Mouse (Mus musculus) embryonic stem cell, embryonic (primary cell): ENCODE measurements at regions not wholly inside any gene's neighbourhood (a gene's known extent, or its start where the extent isn't known, plus 50 kb on each side); places are given as distances from the start of the nearest gene placed in this dataset.

Experiments
- CTCF ChIA-PET, 4 experiments: fragments of 300-600 bp in 2 of 4; fragments of 350-600 bp in 2 of 4; sonication (Branson Sonifier 250); formaldehyde crosslinking; loops; one replicate each; lab custom pipeline; 2022; ENCODE audit warnings: inconsistent platforms in 2 of 4; lab: Charles Lee
- POLR2A ChIA-PET, 4 experiments: fragments of 300-600 bp in 2 of 4; fragments of 350-600 bp in 2 of 4; sonication (Branson Sonifier 250); formaldehyde crosslinking; loops; one replicate each; lab custom pipeline; 2022; ENCODE audit warnings: antibody characterized with exemption in 4 of 4, inconsistent platforms in 1 of 4; lab: Charles Lee

- ChIA-PET POLR2A (interaction anchor here in 3 of 4 experiments (0.6 to 3.3 kb wide), 15 partner anchors 9 to 140 kb away, joined by 3 to 22 read pairs (median 5); no protein-coding TSS in a partner anchor), CTCF (interaction anchor here in 3 of 4 experiments (0.6 to 6.7 kb wide), 27 partner anchors 10 to 756 kb away, joined by 3 to 182 read pairs (median 4); no protein-coding TSS in a partner anchor)
Observed at GRCm38 (mm10) chr11:86881710-86882109, 74.2 kb upstream of the Dhx40 start.

DNA sequence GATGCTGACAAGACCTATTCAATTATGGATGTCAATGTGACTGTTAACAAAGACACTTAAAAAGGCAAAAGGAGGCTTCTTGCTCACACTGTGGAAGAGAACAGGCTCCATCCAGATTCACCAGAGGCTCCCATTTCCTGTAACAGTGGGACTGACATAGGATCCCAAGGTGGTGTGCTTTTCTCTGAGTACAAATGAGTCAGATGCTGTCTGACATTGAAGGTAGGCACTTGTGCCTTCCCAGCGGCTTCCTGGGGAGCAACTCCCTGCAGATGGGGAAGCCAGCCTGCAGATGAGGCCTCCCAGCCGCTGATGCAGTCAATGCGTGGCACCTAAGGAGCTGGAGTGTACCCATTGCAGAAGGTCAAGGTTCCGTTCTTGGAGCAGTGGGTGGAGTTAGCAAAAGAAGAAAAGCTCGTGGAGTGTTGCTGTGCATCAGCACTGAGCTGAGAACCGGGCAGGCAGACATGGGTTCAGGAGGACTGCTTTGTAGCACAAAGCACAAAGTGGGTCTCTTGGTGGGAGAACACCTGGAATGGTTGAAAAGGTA, 71.9 kb upstream of the Dhx40 start:
- ChIA-PET POLR2A (interaction anchor here in 3 of 4 experiments (0.5 to 3.3 kb wide), 19 partner anchors 10 to 1108 kb away, joined by 3 to 22 read pairs (median 4); partner anchors contain the start of genes Cltc (in 1 of the 3), Dynll2 (in 1 of the 3), Ptrh2 (in 1 of the 3) and Vmp1 (in 1 of the 3)), CTCF (interaction anchor here (0.6 to 6.7 kb wide), 21 partner anchors 11 to 890 kb away, joined by 3 to 182 read pairs (median 5); no protein-coding TSS in a partner anchor)

DNA sequence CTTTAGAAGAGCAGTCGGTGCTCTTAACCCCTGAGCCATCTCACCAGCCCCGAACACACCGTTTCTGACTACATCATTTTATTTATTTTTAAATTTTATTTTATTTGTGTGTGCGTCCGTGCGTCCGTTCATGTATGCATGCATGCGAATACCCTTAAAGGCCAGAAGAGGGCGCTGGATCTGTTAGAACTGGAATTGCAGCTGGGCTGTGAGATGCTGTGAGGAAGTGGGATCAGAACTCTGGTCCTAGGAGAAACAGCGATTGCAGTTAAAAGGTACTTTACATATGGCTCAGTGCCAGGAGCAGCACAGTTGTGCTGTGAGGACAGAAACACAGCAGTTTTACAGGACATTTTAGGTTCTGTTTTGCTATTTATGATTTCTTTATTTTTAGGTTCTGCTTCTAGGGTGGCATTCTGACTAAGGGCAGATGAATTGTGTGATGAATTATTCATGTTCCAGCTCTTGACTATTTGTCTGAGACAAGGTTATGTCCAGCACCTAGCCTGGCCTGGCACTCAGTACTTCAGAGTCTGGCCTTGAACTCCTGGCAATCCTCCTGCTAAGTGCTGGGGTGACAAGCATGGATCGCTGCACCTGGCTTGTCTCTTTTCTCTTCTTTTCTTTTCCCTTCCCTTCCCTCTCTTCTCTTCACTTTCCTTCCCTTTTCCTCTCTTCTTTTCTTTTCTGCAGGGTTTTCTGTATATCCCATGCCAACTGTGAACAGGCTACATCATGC, 71.0 kb upstream of the Dhx40 start:
- CTCF ChIA-PET = interaction anchor here (0.6 to 6.7 kb wide), 33 partner anchors 10 to 225 kb away, joined by 3 to 182 read pairs (median 4); no protein-coding TSS in a partner anchor

DNA sequence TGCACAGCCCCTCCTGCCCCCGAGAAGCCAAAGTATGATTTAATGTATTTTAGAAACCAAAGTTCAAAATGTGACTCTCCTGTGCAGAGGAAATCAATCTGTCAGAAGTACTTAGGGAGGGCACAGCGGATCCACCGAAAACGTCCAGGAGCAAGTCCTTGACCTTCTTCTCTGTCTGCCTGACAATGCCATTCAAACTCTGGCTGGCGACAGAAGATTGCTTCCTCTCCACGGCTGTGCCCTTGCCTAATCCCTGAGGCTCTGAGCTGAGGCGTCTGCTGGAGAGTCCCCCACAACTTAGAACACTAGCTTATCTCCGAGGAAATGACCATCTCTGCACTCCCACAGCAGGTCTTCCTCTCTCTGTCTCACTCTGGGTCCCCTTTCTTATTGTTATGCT, 69.0 kb upstream of the Dhx40 start:
- ChIA-PET POLR2A (interaction anchor here in 2 of 4 experiments (0.6 to 1.3 kb wide), 5 partner anchors 10 to 135 kb away, joined by 3 to 5 read pairs (median 4); no protein-coding TSS in a partner anchor), CTCF (interaction anchor here in 3 of 4 experiments (0.7 to 6.7 kb wide), 7 partner anchors 17 to 1019 kb away, joined by 3 to 182 read pairs (median 4); no protein-coding TSS in a partner anchor)

More for the DNA sequence above, 71.0 kb upstream of the Dhx40 start:
- POLR2A ChIA-PET = interaction anchor here in 2 of 4 experiments (0.8 to 3.3 kb wide), 12 partner anchors 9 to 195 kb away, joined by 3 to 22 read pairs (median 4); partner anchors contain the start of genes Cltc (in 1 of the 2), Ptrh2 (in 1 of the 2) and Vmp1 (in 1 of the 2)

DNA sequence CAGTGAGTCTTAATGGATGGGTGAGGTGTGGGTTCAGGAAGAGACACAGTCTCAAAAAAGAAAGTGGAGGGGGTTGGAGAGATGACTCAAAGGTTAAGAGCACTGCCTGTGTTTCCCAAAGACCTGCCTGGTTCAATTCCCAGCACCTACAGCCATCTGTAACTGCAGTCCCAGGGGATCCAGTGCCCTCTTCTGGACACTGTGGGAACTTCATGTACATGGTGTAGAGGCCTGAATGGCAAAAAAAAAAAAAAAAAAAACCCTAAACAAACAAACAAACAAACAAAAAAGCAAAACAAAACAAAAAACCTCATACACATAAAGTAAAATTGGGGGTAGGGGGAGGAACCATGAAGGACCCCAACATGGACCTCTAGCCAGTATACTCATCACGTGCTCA, 68.2 kb upstream of the Dhx40 start:
- CTCF ChIA-PET = interaction anchor here in 1 of 4 experiments (1.3 kb wide), 1 partner anchor 133 kb away, joined by 3 read pairs; no protein-coding TSS in a partner anchor
- POLR2A ChIA-PET = interaction anchor here in 3 of 4 experiments (0.6 to 1.3 kb wide), 3 partner anchors 118 to 462 kb away, joined by 3 to 4 read pairs (median 4); no protein-coding TSS in a partner anchor

GRCm38 (mm10) chr11:86874666-86875295, 67.2 kb upstream of the Dhx40 start:
- ChIA-PET CTCF (interaction anchor here in 2 of 4 experiments (0.6 to 1.9 kb wide), 8 partner anchors 18 to 221 kb away, joined by 3 to 5 read pairs (median 4); no protein-coding TSS in a partner anchor), POLR2A (interaction anchor here in 3 of 4 experiments (0.6 to 4.7 kb wide), 11 partner anchors 9 to 462 kb away, joined by 3 to 19 read pairs (median 3); partner anchors contain the start of gene Cltc (in 1 of the 3))

DNA sequence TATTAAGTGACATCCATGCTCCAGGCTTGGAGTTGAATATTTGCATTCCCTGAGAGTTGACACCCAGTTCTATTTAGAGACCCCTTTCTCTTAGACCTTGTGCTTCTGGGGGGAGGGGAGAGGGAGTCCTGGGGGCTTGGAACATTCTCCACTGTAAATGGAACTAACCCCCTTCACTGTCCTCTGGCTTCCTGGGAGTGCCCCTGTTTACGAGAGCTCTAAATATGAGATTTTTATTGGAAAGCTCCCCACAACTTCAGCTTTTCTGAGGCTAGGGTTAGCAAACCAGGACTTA, 65.8 kb upstream of the Dhx40 start:
- ChIA-PET POLR2A (interaction anchor here in 2 of 4 experiments (0.5 to 4.7 kb wide), 9 partner anchors 19 to 329 kb away, joined by 3 to 19 read pairs (median 4); partner anchors contain the start of gene Rps6kb1 (in 1 of the 2)), CTCF (interaction anchor here in 2 of 4 experiments (0.7 to 1.5 kb wide), 3 partner anchors 20 to 37 kb away, joined by 3 to 4 read pairs (median 3); no protein-coding TSS in a partner anchor)

DNA sequence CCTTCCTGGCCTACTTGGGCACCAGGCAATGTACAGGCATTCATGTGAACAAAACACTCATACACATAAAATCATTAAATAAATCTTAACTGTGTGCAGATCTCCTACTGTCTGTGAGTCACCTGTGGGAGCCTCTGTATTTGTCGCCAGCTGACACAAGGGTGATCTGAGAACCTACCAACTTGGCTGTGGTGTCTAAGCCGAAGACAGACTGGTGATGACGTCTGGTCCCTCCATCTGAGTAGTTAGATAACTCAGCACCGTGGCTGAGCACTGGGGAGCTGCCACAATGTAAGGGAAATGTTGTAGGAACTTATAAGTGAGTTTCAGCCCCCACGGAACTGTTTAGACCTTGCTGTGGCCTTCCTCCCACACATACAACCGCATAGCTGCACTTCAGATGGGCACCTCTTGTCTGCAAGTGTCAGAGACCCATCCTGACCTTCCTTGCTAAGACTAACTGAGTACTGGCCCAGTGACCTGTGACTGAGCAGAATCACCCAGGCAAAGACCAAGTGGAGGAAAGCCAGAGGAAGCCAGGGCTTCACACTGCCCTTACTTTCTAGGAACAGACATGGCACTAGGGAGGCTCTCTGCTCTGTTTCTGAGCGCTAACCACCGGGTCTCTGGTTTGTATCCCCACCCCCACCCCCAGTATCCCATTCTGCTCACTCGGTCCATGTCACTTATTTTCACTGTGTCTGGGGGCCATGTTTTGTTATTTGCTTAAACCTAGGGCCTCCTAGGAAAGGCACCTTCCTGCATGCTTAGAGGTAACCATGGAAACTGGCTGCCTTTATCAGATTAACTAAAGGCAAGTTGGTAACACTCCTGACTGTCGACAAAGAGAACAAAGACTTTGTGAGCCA, 65.2 kb upstream of the Dhx40 start:
- POLR2A ChIA-PET = interaction anchor here in 3 of 4 experiments (0.5 to 4.7 kb wide), 14 partner anchors 18 to 813 kb away, joined by 3 to 19 read pairs (median 3); partner anchors contain the start of gene Rps6kb1 (in 1 of the 3)
- CTCF ChIA-PET = interaction anchor here in 2 of 4 experiments (0.7 to 1.5 kb wide), 4 partner anchors 21 to 123 kb away, joined by 3 to 4 read pairs (median 3); no protein-coding TSS in a partner anchor

DNA sequence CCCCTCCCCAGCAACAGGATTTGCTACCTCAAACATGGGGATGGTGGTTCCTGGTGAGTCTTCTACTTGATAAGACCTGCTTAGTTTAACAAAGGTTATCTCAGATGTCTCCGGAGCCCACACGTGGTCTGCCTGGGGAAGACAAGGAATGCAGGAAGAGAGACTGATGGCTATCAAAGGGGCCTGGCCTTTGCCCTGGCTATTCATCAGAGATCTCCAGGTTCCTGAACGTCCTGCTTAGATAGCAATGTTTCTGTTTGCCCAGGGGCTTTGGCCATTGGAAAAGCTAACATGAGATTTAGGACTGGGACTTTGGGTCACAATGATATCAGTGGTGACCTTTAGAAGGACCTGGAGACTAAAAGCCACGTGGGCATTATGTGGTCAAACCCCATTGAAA, 64.2 kb upstream of the Dhx40 start:
- ChIA-PET CTCF (interaction anchor here in 1 of 4 experiments (0.8 kb wide), 1 partner anchor 22 kb away, joined by 3 read pairs; no protein-coding TSS in a partner anchor), POLR2A (interaction anchor here in 2 of 4 experiments (1.2 to 4.7 kb wide), 3 partner anchors 35 to 114 kb away, joined by 3 to 19 read pairs (median 7); no protein-coding TSS in a partner anchor)

DNA sequence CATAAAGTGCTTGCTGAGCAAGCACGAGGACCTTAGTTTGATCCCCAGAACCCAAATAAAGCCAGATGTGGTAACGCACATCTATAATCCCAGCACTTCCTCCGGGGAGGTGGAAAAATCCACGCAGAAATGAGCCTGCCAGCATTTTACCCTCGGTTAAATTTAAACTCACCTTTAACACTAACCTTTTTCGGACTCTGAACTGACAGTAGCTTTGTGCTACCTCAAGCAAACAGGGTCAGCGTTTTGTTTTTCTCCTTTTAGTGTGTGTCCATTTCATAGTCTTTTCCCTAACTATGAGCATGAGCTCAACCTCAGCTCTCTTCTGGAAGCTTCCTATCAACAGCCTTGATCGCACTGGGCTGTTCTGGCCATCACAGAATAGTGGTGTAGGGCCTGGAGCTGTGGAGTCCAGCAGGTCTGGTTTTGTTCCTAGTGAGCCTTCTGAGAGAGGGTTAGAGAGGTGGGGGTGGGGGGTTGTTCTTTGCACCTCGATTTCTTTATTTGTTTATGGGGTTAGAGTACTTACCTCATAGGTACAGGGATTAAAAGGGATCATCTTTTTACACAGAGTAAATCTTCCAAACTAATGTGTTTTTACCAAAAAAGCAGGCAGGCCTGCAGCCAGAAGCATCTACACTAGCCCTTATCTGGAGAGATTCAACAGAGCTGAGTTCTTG, 63.1 kb upstream of the Dhx40 start:
- POLR2A ChIA-PET = interaction anchor here in 2 of 4 experiments (1.2 to 4.7 kb wide), 2 partner anchors 11 to 35 kb away, joined by 3 to 19 read pairs; no protein-coding TSS in a partner anchor
- CTCF ChIA-PET = interaction anchor here in 2 of 4 experiments (0.5 to 1.1 kb wide), 4 partner anchors 23 to 218 kb away, joined by 3 read pairs; no protein-coding TSS in a partner anchor

DNA sequence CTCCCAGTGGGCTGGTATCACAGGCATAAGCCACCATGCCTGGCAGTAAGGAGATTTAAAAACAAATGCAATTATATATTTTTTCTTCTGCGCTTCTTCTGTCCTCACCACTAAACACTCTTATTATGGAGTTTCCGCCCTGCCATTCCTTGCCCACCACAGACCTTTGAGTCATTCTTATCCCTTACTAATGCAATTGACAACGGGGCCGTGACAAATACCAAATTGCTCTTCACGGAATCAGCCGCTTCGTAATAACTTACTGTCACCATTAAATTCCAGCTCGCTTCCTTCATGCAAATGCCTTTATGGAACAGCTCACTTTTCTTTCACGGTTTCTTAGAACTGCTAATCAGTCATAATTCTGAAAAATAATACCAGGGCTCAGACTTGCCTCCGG, 59.4 kb upstream of the Dhx40 start:
- CTCF ChIA-PET = no interaction called here
- POLR2A ChIA-PET = interaction anchor here in 1 of 4 experiments (0.9 to 1.4 kb wide), 2 partner anchors 10 to 11 kb away, joined by 3 to 4 read pairs; no protein-coding TSS in a partner anchor

GRCm38 (mm10) chr11:86859864-86860528, 52.5 kb upstream of the Dhx40 start:
- ChIA-PET CTCF (no interaction called here), POLR2A (interaction anchor here in 1 of 4 experiments (2.3 kb wide), 1 partner anchor 103 kb away, joined by 7 read pairs; the partner anchor contains the start of gene Cltc)

GRCm38 (mm10) chr11:86859236-86859817, 51.8 kb upstream of the Dhx40 start:
- CTCF ChIA-PET = no interaction called here
- POLR2A ChIA-PET = interaction anchor here in 1 of 4 experiments (1.7 kb wide), 1 partner anchor 17 kb away, joined by 4 read pairs; no protein-coding TSS in a partner anchor

DNA sequence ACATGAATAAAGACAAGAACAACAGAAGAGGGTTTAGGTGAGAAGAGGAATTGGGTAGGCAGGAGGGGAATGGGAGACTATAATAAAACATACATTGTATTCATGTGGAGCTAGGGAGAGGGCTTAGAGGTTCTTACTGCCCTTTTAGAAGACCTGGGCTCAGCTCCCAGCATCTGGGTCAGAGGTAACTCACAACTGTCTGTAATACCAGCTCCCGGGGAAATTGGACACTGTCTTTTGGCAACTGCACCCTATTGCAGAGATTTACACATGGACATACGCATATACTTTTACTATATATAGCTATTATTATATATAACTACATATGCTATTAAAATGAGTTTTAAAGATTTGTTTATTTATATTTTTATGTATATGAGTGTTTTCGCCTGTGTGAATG, 50.7 kb upstream of the Dhx40 start:
- ChIA-PET CTCF (interaction anchor here in 3 of 4 experiments (0.7 to 1.2 kb wide), 4 partner anchors 20 to 674 kb away, joined by 3 to 4 read pairs (median 3); no protein-coding TSS in a partner anchor), POLR2A (interaction anchor here in 2 of 4 experiments (0.5 to 1.7 kb wide), 8 partner anchors 16 to 1675 kb away, joined by 3 to 4 read pairs (median 4); no protein-coding TSS in a partner anchor)
